Mouse (Mus musculus): Measurements from ENCODE around the gene Opcml.

The Opcml gene

DNA sequence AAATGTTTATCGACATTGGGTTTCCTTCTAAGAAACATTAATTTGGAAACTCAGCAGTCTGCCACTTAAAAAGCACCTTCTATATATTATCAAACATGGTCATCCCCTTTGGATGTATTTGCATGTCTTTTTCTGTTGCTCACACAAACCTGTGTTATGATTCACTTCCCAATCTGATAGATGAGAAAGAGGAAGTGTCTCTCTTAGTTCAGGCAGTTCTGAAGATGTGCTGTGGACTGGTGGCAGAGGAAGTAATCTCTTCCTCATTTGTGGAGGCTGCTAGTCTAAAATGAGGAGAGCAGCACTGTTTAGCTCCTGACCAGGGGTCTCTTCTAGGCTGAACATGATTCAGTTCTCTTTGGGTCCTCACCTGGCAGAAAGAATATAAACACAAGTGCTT lies 831.4 kb downstream of the Opcml start:
- DNase-seq (ENCODE audit: low spot score): no peak

DNA sequence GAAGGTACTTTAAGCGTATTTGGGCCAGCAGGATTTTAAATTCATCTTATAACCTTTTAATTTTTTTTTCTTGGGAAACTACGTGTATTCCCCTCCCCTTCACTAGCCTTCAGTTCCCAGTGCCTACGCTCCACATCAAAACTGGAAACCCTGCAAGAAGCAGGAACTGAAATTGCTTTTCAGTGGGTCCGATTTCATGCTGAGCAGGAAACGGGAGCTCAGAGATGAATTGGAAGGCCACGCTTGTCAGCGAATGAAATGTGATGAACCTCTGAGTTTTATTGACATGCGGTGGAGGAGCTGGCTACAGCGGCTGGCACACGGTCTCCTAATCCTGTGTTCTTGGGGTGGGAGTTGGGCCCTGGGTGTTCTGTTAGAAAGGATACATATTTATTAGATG lies 834.3 kb downstream of the Opcml start:
- DNase-seq (ENCODE audit: low spot score): no peak

DNA sequence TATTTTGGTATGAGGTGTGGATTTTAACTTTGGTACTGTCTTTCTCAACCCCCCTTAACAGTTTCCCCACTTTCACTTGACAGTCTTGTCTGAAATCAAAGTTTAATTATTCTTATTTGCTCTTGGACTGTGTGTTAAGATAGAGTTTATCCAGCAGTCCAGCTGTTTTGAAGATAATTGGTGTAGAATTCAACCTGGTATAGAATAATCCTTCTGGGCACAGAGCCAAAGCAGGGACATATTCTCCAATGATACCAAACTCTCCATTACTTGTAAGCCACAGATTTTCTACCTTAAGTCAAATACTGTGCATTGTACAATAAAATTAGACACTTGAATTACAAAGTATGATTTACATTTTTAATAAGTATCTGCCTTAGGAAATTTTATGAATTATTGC lies 852.2 kb downstream of the Opcml start:
- DNase-seq (ENCODE audit: low spot score): no peak

DNA sequence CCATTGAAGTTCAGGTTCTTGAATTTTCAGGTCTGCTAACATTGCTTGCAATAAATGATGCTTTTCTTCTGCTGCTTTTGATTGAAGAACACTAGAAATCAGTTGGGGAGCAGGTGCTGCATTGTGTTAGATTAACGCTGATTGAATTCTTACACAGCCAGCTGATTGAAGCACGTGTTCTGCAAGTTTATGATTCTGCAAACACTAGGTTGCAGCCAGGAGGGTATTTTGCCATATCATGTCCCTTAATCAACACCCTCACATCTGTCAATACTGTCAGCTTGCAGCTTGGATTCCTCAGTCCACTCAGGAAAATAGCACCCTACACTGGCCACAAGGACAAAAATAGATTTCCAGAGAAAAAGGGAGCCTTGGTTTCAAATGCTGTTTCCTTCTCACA lies 853.5 kb downstream of the Opcml start:
- no peak for DNase-seq (ENCODE audit: low spot score)

- no peak for DNase-seq (ENCODE audit: low spot score)
These were observed 859.5 kb downstream of the Opcml start for GRCm38 (mm10) chr9:28650089-28650488.

- no peak for DNase-seq (ENCODE audit: low spot score)
These were observed 869.4 kb downstream of the Opcml start for GRCm38 (mm10) chr9:28659996-28660395.

DNA sequence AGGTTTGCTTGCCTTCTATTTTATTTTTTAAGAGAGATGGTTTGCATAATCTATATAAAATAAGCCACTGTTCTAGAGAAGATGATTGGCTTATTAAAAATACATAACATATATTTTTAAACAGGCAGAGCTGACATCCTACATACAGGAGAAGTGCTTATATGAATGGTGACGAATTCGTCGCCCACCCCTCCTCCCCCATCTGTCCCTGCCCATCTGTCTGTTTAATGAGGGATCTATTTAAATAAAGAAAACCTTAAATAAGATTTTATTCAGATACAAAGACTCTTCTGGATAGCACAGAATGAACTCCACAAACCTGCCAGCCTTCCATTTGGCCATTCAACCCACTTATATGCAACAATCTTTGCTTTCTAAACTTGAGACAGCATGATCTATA lies 872.3 kb downstream of the Opcml start:
- peak; percentile 40 for DNase-seq (ENCODE audit: low spot score)

DNA sequence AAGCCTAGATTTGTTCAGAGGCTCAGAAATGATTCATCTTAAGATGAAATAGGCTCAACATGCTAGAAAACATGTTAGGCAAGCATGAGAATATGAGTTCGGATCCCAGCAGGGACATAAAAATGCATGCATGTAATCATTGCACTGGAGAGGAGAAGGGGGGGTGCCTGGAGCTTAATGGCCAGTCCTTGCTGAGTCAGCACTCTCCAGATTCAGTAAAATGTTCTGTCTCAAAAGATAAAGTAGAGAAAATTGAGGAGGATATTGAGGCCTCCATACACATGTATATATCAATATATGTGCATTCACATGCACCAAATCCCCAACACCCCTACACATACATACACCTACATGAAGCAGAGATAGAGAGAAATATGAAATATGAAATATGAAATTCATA lies 889.7 kb downstream of the Opcml start:
- no peak for DNase-seq (ENCODE audit: low spot score)

DNA sequence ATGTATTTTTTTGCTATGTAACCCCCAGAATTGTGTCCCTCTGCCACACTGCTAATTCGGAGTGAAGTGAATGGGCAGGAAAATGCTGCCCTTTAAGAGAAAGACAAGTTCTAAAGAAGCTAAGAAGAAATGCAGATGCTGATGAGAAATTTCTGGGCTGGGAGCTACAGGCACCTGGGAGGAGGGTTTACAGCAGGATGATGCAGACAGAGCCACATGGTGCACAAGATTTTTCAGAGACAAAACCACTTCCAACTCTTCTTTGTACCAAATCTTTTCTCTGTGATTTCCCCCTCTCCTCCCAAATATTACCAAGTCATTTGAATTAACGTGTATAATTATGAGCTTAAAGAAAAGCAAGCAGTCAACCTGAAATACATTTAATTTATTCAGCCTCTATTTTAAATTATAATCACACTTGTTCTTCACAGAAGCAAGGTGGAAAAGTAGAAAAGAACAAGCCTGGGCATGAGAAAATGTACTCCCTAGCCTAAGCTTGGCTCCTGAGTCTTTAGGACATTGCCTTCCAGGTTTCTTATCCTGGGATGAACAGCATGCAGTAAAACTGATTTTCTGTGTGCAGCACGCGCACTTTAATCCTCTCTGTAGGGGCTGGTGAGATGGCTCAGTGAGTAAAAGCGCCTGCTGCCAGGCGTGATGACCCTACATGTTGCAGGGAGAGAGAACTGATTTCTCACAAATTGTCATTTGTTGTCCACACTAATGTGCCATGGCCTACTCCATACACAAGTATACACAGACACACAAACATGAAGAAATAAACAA lies 890.9 kb downstream of the Opcml start:
- DNase-seq (ENCODE audit: low spot score): no peak

GRCm38 (mm10) chr9:28683951-28684470 lies 893.4 kb downstream of the Opcml start:
- no peak for DNase-seq (ENCODE audit: low spot score)

- no peak for DNase-seq (ENCODE audit: low spot score)
These were observed 896.5 kb downstream of the Opcml start for GRCm38 (mm10) chr9:28686942-28687611.

DNA sequence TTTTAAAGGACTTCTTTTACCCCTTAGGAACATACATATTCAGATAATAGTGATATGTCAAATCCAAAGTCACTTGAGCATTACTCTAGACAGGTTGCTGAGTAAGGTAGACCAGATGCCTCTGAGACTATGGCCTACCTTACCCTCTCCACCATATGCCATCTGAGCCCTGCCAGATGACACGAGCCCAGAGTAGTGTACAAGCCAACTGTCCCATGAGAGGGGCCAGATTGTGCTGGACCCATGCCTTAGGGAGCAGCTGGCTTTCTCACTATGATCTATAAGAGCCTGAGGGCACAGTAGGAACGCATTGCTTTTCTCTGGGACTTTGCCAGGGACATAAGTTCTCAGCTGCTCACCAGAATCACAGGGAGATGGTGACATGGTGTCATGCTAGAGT lies 899.6 kb downstream of the Opcml start:
- DNase-seq (ENCODE audit: low spot score): no peak

- DNase-seq (ENCODE audit: low spot score): no peak
These were observed 915.2 kb downstream of the Opcml start for GRCm38 (mm10) chr9:28705796-28706195.

- no peak for DNase-seq (ENCODE audit: low spot score)
These were observed 924.0 kb downstream of the Opcml start for GRCm38 (mm10) chr9:28714544-28714943.

DNA sequence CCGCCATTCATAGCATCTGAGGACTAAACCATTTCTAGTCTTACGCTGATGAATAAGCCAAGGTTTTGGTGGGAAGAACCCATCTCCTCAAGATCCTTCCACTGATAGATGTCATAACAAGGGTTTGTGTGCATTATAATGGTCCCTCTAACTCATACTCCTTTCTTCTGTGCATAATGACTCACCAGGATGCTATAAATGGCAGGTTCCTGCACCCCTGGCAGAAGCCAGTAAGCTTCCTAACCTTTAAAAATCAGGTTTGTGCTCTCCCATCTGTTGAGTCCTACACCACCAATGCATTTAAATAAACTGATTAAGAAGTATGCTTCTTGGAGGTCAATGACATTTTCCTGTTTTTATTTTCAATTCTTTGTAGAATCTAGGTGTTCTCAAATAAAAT lies 929.6 kb downstream of the Opcml start:
- no peak for DNase-seq (ENCODE audit: low spot score)

- no peak for DNase-seq (ENCODE audit: low spot score)
These were observed 941.4 kb downstream of the Opcml start for GRCm38 (mm10) chr9:28731811-28732602.

- DNase-seq (ENCODE audit: low spot score): no peak
These were observed 947.4 kb downstream of the Opcml start for GRCm38 (mm10) chr9:28737955-28738354.

DNA sequence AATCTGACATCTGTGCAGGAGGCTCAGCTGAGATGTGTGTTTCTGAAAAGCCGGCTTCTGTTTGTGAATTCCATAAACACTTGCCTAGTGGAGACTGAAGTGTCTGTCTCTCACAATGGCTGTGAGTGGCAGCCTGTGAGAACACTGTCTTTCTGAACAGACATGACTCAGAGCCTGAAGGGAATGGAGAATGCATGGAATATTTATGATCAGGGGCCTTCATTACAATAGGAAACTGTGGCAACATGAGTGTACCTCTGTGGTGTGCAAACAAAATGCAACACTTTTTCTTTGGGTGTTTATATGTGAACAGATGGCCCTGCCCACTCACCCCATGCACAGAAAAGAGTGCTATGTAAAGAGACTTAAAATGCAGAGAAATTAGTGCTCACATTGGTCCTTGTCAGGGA lies 947.9 kb downstream of the Opcml start:
- DNase-seq (ENCODE audit: low spot score): peak; percentile 51

DNA sequence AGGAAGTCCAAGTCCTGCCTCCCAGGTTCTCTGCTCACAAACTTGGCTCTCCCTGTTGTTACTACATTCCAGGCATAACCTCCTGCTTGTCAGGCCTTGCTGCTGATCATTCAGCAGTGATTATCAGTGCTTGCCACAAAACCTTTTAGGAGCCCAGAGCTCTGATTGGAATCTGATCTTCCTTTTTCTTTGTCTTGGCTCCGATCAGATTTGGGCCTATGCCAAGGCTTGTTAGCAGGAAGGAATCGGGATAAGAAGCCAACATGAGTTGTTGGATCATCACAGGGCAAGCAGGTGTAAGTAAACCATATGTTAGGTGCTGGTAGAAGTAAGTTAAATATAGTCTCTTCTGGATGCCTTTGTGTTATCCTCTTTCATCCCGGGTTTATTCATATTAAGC lies 954.2 kb downstream of the Opcml start:
- DNase-seq (ENCODE audit: low spot score): no peak

- peak; percentile 27 for DNase-seq (ENCODE audit: low spot score)
These were observed 958.3 kb downstream of the Opcml start for GRCm38 (mm10) chr9:28748902-28749301.

GRCm38 (mm10) chr9:28752908-28753307 lies 962.3 kb downstream of the Opcml start:
- DNase-seq (ENCODE audit: low spot score): no peak

DNA sequence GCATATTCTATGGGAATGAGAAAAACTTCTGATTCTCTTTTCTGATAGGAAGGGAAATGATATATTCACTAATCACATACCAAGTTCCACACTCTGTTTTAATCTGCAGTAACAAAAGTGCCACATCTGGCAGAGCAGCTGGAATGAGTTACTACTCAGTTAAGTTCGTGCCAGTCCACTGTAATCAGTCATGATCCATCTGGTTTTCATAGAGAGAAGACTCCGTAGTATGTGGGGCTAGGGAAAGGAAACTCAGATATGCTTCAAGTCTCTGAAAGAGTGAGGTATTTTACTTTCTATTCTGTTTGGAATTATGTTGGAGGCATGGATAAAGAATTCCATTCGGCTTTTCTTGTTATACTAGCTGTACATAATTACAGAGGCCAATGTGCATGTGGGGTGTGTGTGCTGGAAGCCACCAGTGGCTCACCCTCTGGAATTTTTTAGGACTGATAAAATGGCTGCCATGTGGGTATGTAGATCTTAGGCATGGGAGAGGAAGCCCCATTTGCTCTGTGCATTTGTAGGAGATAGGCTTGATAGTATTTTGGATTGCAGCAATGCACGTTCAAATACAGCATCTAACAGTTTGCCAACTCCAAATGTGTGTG lies 966.4 kb downstream of the Opcml start:
- no peak for DNase-seq (ENCODE audit: low spot score)
